Mouse (Mus musculus): Measurements from ENCODE around the gene Irak4. TPM values are rescaled to one million over a fixed set of nuclear protein-coding genes. Genes with fewer than 3 reads are reported as not detected.

Irak4 gene
- polyA plus RNA-seq, 1 experiment from 2014 or later = 3.5 TPM

- whole genome bisulfite sequencing = 23% methylated on average over 3 of the region's 3 CpGs
- no peak overlapping the region for H3K4me3 ChIP-seq
- peaks cover 13% of the 10 kb centered on the region for H3K4me1 ChIP-seq
- DNase-seq (ENCODE audit: extremely low spot score, low spot score) = no peak
- H3K27ac ChIP-seq = no peak overlapping the region
- H3K9me3 ChIP-seq = no peaks in the 10 kb centered on the region
- H3K27me3 ChIP-seq (ENCODE audit: poor library complexity, severe bottlenecking) = no peaks in the 10 kb centered on the region
- H3K36me3 ChIP-seq (replicated peaks) = no peaks in the 10 kb centered on the region
Observed at GRCm38 (mm10) chr15:94601339-94601738, 57.9 kb downstream of the Irak4 start.

- 83% methylated on average over 3 of the region's 3 CpGs for WGBS
- H3K4me1 ChIP-seq = peaks cover 13% of the 10 kb centered on the region
- no peaks in the 10 kb centered on the region for H3K36me3 ChIP-seq (replicated peaks)
- H3K9me3 ChIP-seq = no peaks in the 10 kb centered on the region
- no peak for DNase-seq (ENCODE audit: extremely low spot score, low spot score)
- H3K27ac ChIP-seq = no peak overlapping the region
- no peaks in the 10 kb centered on the region for H3K27me3 ChIP-seq (ENCODE audit: poor library complexity, severe bottlenecking)
- no peak overlapping the region for H3K4me3 ChIP-seq
Observed at GRCm38 (mm10) chr15:94602441-94602840, 59.0 kb downstream of the Irak4 start.

- Histone ChIP-seq H3K4me1 (no peaks in the 10 kb centered on the region), H3K4me3 (no peak overlapping the region), H3K36me3 (replicated peaks) (no peaks in the 10 kb centered on the region), H3K27ac (no peak overlapping the region), H3K9me3 (no peaks in the 10 kb centered on the region), H3K27me3 (ENCODE audit: poor library complexity, severe bottlenecking) (no peaks in the 10 kb centered on the region)
- DNase-seq (ENCODE audit: extremely low spot score, low spot score) = no peak
- 94% methylated on average over 8 of the region's 8 CpGs for WGBS
Observed at GRCm38 (mm10) chr15:94607768-94608167, 64.3 kb downstream of the Irak4 start.

- WGBS = 91% methylated on average over 11 of the region's 11 CpGs
- H3K27me3 ChIP-seq (ENCODE audit: poor library complexity, severe bottlenecking) = no peaks in the 10 kb centered on the region
- H3K9me3 ChIP-seq = no peaks in the 10 kb centered on the region
- no peak for DNase-seq (ENCODE audit: extremely low spot score, low spot score)
- no peaks in the 10 kb centered on the region for H3K36me3 ChIP-seq (replicated peaks)
- no peaks in the 10 kb centered on the region for H3K4me1 ChIP-seq
- H3K27ac ChIP-seq = no peak overlapping the region
- no peak overlapping the region for H3K4me3 ChIP-seq
Observed at GRCm38 (mm10) chr15:94616036-94616435, 72.6 kb downstream of the Irak4 start.

- no peak for DNase-seq (ENCODE audit: extremely low spot score, low spot score)
- Histone ChIP-seq H3K9me3 (no peaks in the 10 kb centered on the region), H3K27me3 (ENCODE audit: poor library complexity, severe bottlenecking) (no peaks in the 10 kb centered on the region), H3K4me3 (no peak overlapping the region), H3K4me1 (no peaks in the 10 kb centered on the region), H3K27ac (no peak overlapping the region), H3K36me3 (replicated peaks) (no peaks in the 10 kb centered on the region)
Observed at GRCm38 (mm10) chr15:94620909-94621308, 77.5 kb downstream of the Irak4 start.

GRCm38 (mm10) chr15:94628463-94628829, 85.0 kb downstream of the Irak4 start:
- H3K27ac ChIP-seq = peak overlapping the region; percentile 82
- peaks cover 55% of the 10 kb centered on the region for H3K27me3 ChIP-seq (ENCODE audit: poor library complexity, severe bottlenecking)
- no peaks in the 10 kb centered on the region for H3K9me3 ChIP-seq
- H3K36me3 ChIP-seq (replicated peaks) = no peaks in the 10 kb centered on the region
- DNase-seq (ENCODE audit: extremely low spot score, low spot score) = no peak
- WGBS = 50% methylated on average over 2 of the region's 2 CpGs
- peaks cover 9% of the 10 kb centered on the region for H3K4me1 ChIP-seq
- H3K4me3 ChIP-seq = peak overlapping the region; percentile 77

- Histone ChIP-seq H3K4me1 (peaks cover 9% of the 10 kb centered on the region), H3K27me3 (ENCODE audit: poor library complexity, severe bottlenecking) (peaks cover 55% of the 10 kb centered on the region), H3K9me3 (no peaks in the 10 kb centered on the region), H3K27ac (peak within 1 kb of the TSS; percentile 82), H3K36me3 (replicated peaks) (no peaks in the 10 kb centered on the region), H3K4me3 (peak within 1 kb of the TSS; percentile 77)
- 3% methylated on average over 89 of the region's 96 CpGs for WGBS
- peak; percentile 39 for DNase-seq (ENCODE audit: extremely low spot score, low spot score)
Observed at GRCm38 (mm10) chr15:94628830-94629601, 85.6 kb downstream of the Irak4 start, which contains the start of gene Tmem117. Tmem117 (plus strand) TSS chr15:94629232.

- no peak overlapping the region for H3K27ac ChIP-seq
- H3K27me3 ChIP-seq (ENCODE audit: poor library complexity, severe bottlenecking) = peaks cover 55% of the 10 kb centered on the region
- DNase-seq (ENCODE audit: extremely low spot score, low spot score) = no peak
- H3K4me1 ChIP-seq = peaks cover 9% of the 10 kb centered on the region
- no peaks in the 10 kb centered on the region for H3K9me3 ChIP-seq
- H3K4me3 ChIP-seq = no peak overlapping the region
- H3K36me3 ChIP-seq (replicated peaks) = no peaks in the 10 kb centered on the region
- 82% methylated on average over 4 of the region's 4 CpGs for WGBS
Observed at GRCm38 (mm10) chr15:94630553-94630952, 87.1 kb downstream of the Irak4 start.

Other genes starting within 250 kb of the Irak4 start
- 5.0 and 5.4 TPM in 2 replicates for gene Adamts20, start 78.2 kb upstream of the Irak4 start, polyA plus RNA-seq (2016; fragmentation: Nextera tagmentation; extraction: Ambion mirVana)
- gene Pus7l, start 96 bp upstream of the Irak4 start, polyA plus RNA-seq (2016; fragmentation: Nextera tagmentation; extraction: Ambion mirVana) = 11.1 and 11.4 TPM in 2 replicates
- 82.7 and 84.0 TPM in 2 replicates for gene Twf1, start 46.2 kb downstream of the Irak4 start, polyA plus RNA-seq (2016; fragmentation: Nextera tagmentation; extraction: Ambion mirVana)
- 0.70 and 0.74 TPM in 2 replicates for gene Tmem117, start 85.6 kb downstream of the Irak4 start, polyA plus RNA-seq (2016; fragmentation: Nextera tagmentation; extraction: Ambion mirVana)

Data from forebrain, embryonic 10.5 days (tissue).